ENCODE assay signal across 17 mouse cellular contexts in the genomic region with DNA sequence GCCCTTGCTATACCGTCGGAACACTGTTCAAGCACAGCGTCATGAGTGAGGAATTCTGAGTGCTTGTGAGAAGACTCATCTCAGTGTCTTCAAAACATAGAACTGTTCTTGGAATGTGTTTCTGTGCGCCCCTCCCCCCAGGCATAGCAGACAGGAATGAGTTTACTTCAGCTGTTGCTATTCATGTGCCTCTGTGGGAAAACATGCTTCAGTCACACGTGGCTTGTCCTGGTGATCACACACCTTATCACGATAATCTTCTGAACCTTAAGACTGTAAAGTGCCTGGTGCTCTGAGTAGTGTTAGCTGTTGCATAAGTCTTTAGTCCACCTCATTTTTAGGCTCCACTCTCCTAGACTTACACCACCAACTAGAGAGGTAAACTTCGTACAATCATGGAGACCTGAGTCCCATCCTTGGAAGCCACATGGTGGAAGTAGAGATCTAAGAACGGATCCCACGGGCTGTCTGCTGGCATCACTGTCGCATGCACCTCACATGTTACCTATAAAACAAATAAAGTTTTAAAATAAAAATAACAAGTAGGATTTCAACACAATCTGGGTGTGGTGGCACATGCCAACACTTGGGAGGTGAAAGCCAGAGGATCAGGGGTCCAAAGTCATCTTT.
A peak's percentile ranks its signal among the peaks of the same experiment; 100 is the strongest.
DNase-seq lines count a peak whose midpoint lies in the region; ATAC-seq lines count a peak whose summit lies in the region.
"Had no signal": no experiment of that assay in that cellular context is flagged by ENCODE, and none has a peak within 500 bp of the region (broad histone marks: within the 10 kb centered on the region; RNA-seq: fewer than 3 reads in every experiment).

No protein-coding gene starts in this region.

- H3K4me2 ChIP-seq in heart, embryonic 12.5 days = no peak overlapping the region
- H3K4me2 ChIP-seq: embryonic facial prominence, embryonic 15.5 days; liver, embryonic 13.5 days; neural tube, embryonic 13.5 days; stomach, embryonic 15.5 days had no signal

- no peaks in the 10 kb centered on the region for H3K27me3 ChIP-seq in heart, embryonic 10.5 days (ENCODE audit: insufficient read depth, poor library complexity, severe bottlenecking)
- 0 out of 2 replicates have a peak, but pooled peaks cover 5% of the 10 kb centered on the region for H3K27me3 ChIP-seq in heart, embryonic 12.5 days (replicated peaks)
- H3K27me3 ChIP-seq: embryonic facial prominence, embryonic 15.5 days; neural tube, embryonic 13.5 days; Patski; stomach, embryonic 15.5 days had no signal

- no peak for ATAC-seq in heart, embryonic 12.5 days (ENCODE audit: insufficient number of reproducible peaks, low FRiP score)
- ATAC-seq: inflammation-experienced regulatory T-cells, adult 6 months; Patski had no signal

- no peaks in the 10 kb centered on the region for H3K9me3 ChIP-seq in heart, embryonic 10.5 days
- H3K9me3 ChIP-seq in heart, embryonic 12.5 days (replicated peaks) = no peaks in the 10 kb centered on the region
- H3K9me3 ChIP-seq: embryonic facial prominence, embryonic 15.5 days; neural tube, embryonic 13.5 days; stomach, embryonic 15.5 days had no signal

- no peaks in the 10 kb centered on the region for H3K36me3 ChIP-seq in heart, embryonic 10.5 days
- no peaks in the 10 kb centered on the region for H3K36me3 ChIP-seq in heart, embryonic 12.5 days
- H3K36me3 ChIP-seq: embryonic facial prominence, embryonic 15.5 days; liver, embryonic 13.5 days; neural tube, embryonic 13.5 days; stomach, embryonic 15.5 days had no signal

- H3K27ac ChIP-seq in heart, embryonic 10.5 days = 0 out of 2 replicates have a peak overlapping the region, but pooled peaks have one; percentile 19
- H3K27ac ChIP-seq in heart, embryonic 12.5 days (ENCODE audit: poor library complexity, severe bottlenecking) = no peak overlapping the region
- H3K27ac ChIP-seq: embryonic facial prominence, embryonic 15.5 days; liver, embryonic 13.5 days; neural tube, embryonic 13.5 days; stomach, embryonic 15.5 days had no signal

- no peak overlapping the region for H3K4me3 ChIP-seq in heart, embryonic 10.5 days
- no peak overlapping the region for H3K4me3 ChIP-seq in heart, embryonic 12.5 days
- H3K4me3 ChIP-seq: embryonic facial prominence, embryonic 15.5 days; liver, embryonic 13.5 days; neural tube, embryonic 13.5 days; stomach, embryonic 15.5 days had no signal

- H3K9ac ChIP-seq in heart, embryonic 12.5 days = no peak overlapping the region
- H3K9ac ChIP-seq: embryonic facial prominence, embryonic 15.5 days; liver, embryonic 13.5 days; neural tube, embryonic 13.5 days; stomach, embryonic 15.5 days had no signal

- peaks cover 34% of the 10 kb centered on the region for H3K4me1 ChIP-seq in heart, embryonic 10.5 days
- H3K4me1 ChIP-seq in heart, embryonic 12.5 days (replicated peaks) = peaks cover 36% of the 10 kb centered on the region
- H3K4me1 ChIP-seq: neural tube, embryonic 13.5 days; stomach, embryonic 15.5 days had no signal

- 75% methylated on average over 10 of the region's 10 CpGs for WGBS in heart, embryonic 10.5 days
- 73% methylated on average over 10 of the region's 10 CpGs for WGBS in heart, embryonic 12.5 days

- DNase-seq in heart, embryonic 10.5 days (ENCODE audit: low spot score) = no peak
- DNase-seq in heart, adult 18-20 months = no peak
- peak; percentile 16 for DNase-seq in Muller cell, postnatal 12 days (ENCODE audit: inconsistent ontology term)
- peak; percentile 68 for DNase-seq in kidney, postnatal 10 days
- peak; percentile 26 for DNase-seq in lung, postnatal 14 days
- no peak for DNase-seq in left cerebral cortex, adult 9 months (ENCODE audit: low spot score in 2 of 2)
- DNase-seq in liver = no peak
- DNase-seq: gastrocnemius, postnatal 25 days; layer of hippocampus, postnatal 36 days; left cerebral cortex, postnatal 4 days; liver, embryonic 13.5 days had no signal

Comparison
In these comparisons a context has a peak if more than half of its experiments do, and no peak if none do; other contexts are left out.
1. DNase-seq: peak in Muller cell, postnatal 12 days (single experiment), kidney, postnatal 10 days (single experiment) and lung, postnatal 14 days (single experiment); none in heart, embryonic 10.5 days (single experiment), heart, adult 18-20 months (0 of 2), left cerebral cortex, adult 9 months (0 of 2) and liver (single experiment).